Mouse (Mus musculus): ENCODE data around the gene Ammecr1.

- TF ChIP-seq CTCF (IDR thresholded peaks at IDR 0.05; ENCODE audit: low read depth, low read length) (no peak), POLR2A (IDR thresholded peaks at IDR 0.05; ENCODE audit: extremely low read depth, insufficient read depth, low read length) (no peak)
These were observed 45.3 kb upstream of the Ammecr1 start for GRCm38 (mm10) chrX:143011865-143012264.

Measured in liver, adult 2 months (tissue).